Mouse (Mus musculus) kidney, postnatal 36 days (tissue): ENCODE measurements at regions not wholly inside any gene's neighbourhood (a gene's known extent, or its start where the extent isn't known, plus 50 kb on each side); places are given as distances from the start of the nearest gene placed in this dataset.

Source experiments
- DNase-seq, 2 experiments: peaks; one replicate each; pipeline ENCODE4 v3.0.0; 2021 to 2022; ENCODE audit warnings: mixed read lengths in 2 of 2

DNA sequence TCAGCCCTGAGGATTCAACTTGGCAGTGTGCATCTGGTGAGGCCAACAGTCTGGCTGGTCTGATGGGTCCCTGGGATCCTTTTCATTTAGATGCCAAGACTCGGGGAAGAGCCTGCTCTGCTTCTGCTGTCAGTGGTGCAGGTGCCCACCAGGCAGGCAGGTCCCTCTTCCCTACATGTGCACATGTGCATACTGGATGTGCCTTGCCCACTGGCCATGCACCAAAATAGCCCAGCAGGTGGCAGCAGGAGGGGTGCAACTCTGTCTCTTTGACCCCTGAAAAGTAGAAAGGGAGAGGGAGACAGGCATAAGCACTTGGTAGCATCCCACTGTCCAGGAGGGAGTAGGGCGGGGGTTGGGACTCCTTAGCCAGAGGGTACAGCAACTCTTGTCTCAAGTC, 116.2 kb upstream of the Bank1 start:
- peak in 1 of 2 experiments; percentile 45 for DNase-seq

DNA sequence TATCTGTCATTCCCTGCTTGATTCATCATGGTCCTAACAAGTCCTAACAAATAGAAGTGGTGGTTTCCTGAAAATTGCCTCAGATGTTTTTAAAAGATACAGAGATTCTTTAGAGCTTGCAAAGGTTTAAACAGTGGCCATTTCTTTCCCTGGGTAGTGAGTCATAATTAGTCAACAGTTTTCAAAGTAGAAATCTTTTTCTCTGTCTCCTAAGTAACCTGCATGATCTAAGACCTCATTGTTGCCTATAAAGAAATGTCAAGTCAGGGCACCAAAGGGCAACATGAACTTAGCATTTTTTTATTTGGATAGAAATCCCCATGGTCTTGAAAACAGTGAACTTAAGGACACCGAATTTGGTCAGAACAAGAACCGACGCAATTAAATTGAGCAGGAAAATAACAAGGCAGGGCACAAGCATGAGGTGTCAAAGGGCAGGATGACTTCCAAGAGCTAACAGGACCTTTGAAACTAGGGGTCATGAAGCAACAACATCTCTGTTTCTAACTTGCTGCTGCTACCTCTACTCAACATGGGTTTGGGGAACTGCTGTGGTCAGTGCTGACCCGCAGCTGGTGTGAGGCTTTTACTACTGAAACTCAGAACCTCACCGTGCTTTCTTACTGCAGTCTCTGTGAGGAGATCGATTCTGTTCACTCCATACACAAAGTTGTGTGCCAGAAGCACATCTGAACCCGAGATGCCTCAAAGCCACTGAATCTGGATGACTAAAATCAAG, 114.2 kb upstream of the Bank1 start:
- DNase-seq = peak; percentile 12 to 14

DNA sequence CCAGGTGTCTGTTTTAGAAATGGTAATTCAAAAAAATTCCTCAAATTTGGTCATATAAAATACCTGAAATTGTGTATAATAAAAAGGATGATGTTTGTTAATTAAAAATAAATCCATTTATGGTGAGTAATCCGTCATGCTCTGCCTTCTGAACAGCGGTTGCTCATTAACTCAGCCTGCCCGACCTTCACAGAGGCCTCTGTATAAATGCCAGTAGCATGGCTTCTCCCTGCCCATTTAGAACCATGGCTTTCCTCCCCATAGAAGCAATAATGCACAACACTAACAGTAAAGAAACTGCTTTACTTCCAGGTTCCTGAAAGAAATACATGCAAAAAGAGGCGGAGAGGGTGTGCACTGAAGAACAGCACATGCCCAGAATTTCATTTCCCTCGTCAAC, 113.5 kb upstream of the Bank1 start:
- peak; percentile 21 to 50 for DNase-seq

DNA sequence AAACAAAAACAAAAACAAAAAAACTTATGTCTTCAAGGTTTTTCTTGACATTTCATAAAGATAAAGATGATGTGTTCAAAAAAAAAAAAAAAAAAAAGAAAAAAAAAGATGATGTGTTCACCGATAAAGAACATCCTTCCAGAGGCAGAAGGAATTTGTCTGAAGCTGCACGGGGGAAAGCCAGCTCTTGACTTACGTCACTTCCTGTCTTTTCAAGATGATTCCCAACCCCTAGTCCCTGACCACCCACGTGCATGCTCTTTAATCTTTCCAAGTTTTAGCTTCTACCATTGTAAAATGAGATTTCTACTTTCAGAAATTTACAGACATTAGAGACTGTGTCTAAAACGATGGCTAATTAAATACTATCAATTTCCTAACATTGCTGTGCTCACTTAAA, 108.5 kb upstream of the Bank1 start:
- DNase-seq = no peak

DNA sequence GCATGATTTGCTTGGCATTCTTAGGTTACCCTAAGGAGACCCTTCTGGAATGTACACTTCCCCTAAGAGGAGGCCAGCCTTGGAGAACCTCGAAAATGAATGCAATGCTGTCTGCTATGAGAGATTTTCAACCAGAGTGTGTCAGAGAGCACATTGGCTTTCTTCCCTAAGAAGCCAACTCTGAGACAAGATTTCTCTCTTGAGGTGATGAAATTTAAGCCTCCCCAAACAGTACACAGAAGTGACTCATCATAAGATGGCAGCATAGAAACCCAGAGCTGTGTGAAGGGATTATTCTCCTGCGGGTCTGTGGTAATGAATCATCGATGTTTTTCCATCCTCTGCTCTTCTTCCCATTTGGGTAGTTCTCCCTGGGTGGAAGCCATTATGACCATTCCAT, 106.2 kb upstream of the Bank1 start:
- DNase-seq = no peak

DNA sequence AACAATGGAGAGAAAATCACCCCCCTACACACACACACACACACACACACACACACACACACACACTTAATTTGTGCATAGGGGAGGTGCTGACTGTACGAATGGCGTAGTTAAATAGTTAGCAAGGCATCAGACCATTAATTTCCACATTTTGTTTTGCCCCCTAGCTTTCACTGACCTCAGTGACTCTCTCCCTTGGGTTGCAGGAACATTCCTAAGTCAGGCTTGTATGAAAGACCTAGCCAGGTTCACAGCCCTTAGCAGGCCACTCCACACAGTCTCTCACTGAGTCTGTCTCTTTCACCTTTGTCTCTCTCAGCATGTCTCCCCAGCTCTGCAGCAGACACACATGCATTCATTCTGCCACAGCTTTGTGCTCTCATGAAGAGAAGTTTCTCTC, 101.6 kb upstream of the Bank1 start:
- DNase-seq = peak; percentile 8 to 47

DNA sequence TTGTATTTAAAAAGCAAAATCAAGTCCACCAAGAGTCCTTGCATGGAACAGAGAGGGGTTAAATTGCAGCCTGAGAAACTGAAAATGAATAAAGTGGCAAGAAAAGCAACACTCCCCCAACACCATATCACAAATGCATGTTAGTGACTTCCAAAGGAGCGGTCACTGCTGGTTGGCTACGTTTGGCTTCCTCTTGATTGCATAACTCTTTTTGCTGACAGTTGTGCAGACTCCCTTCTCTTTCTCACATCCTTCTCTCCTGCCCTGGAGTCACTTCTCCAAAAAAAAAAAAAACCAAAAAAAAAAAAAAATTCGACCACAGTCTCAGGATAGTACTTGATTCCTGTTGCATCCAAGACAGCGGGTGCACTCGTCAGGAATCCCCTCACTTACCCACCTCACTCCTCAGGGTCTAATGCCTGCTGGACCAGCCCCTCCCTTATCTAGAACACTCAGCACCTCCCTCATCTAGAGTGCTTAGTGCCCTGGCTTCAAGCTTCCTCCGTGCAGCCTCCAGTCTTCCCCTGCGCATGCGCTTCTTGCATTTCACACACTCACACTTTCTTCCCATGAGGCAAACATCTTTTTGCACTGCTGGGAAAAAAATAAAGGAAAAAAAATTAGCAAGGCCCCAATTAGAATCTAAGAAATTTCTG, 100.8 kb upstream of the Bank1 start:
- DNase-seq = peak; percentile 8 to 24

DNA sequence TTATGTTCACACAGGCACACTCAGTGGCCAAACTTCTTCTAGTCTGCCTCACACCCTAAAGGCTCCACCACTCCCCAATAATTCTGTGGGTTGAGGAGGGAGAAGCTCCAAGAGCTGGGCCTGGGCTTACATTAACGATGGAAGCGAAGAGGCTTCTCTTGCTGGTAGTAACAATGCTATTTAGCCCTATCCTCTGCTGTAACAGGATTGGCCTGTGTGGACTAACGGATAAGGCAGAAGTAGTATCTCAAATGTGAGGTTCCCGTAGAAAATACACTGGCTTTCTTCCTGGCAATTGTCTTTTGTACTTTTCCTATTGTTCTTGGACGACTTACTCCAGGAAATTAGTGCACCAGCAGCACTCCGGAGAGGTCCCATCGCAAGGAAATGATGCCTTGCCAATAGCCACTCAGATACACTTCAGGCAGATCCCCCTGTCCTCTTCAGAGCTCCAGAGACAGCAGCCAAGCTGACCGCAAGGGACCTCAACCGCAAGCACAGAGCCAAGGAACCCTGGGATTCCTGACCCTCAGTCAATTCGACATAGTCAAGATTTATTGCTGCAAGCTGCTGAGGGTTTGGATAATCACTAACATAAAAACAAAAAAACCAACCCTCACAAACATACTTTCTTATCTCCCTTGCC, 96.2 kb upstream of the Bank1 start:
- DNase-seq = peak; percentile 39 to 40

DNA sequence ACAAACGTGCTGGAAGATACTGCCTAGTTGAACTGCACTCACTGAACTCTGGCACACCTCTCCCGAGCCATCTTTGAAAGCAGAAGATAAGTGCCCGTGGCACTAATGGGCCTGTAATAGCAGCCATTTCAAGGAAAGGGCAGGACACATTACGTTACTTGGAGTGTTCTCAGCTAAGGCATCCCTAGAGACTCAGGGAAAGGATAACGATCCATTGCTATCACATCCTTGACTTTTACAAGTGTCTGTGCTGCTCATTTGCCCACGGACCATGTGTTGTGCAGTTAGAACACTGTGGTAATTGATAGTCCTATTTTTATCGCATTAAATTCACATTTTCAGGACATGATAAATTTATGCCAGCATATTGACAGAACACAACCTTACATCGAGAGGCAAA, 79.7 kb upstream of the Bank1 start:
- DNase-seq = no peak

DNA sequence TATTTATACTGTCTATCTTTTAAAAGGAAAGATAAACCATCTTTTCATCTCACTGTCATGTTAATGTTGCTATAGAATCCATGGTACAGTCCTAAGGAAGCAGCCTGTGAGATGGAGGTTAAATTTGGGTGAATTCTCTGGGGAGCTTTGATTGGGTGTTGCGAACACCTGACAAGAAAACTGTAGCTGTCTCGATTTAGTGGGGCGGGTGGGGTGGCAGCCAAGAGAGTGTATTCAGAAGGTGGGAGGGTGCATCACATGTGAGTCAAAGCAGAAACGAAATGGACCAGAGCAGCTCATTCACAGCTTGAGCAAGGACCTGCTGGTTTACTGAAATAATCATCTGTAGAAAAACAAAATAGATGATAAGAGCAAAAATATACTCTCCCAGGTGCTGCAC, 57.4 kb upstream of the Bank1 start:
- no peak for DNase-seq

DNA sequence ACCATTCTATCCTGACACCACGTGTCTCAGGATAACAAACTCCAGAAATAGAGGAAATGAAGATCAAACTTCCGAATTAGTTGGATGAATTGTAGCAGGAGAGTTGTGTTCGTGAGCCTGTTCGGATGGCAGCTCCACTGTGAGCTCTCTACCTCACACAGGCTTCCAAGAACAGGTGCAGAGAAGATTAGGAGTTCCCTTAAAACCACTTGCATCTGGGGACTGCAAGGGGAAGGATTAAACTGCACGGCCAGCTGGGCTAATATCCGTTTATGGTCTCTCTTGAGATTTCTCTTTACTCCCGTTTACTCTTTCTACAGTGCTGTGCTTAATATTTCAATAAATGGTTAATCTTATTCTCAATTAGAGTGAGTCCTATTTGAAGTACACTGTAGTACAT, 54.8 kb upstream of the Bank1 start:
- no peak for DNase-seq

DNA sequence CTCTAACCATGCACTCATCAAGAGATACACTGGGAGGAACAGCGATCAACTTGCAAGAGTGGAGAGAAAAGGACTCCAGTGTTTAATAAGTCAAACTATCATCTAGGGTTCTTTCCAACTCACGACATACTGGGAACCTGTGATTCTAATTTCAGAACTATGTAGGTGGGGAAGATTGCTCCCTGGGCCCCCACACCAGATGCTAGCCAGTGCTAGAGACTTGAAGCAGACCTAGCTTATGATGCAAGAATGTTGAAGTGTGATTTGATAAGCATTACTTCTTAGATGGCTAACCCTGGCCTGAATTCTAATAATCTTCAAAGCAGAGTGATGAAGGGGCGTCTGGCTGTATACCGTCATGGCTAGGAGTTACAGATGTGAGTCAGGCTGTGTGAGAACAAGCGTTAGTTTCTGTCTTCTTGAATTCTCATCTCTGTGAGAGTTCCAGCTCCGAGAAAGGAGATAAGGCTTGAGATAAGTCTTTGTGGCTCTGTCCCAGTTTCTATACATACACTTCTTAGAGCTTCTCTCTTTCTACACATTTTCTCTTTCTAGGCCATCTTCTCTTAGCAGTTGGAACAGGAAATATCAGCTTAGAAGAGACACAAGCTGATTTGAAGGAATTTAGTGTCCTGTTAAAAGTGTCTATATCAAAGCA, 54.0 kb upstream of the Bank1 start:
- no peak for DNase-seq

DNA sequence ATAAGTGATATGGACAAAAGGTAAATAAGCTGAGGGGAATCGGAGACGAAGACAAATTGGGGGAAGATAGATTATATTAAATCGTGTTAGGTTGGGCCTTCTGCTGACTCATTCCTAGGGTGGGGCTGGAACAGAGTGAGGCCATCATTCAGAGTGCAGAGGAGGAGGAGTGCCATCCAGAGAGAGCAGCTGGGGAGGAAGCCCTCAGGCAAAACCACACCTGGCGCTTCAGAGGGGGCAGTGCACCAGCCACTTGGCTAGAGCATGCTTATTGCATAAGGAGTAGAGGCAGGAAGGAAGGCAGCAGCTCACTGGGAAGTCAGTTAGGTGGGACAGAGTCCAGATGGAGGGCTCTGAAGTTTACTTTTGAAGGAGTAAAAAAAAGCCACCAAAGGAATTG, 51.0 kb upstream of the Bank1 start:
- DNase-seq = no peak
